Mouse (Mus musculus) erythroblast, embryonic 14.5 days (primary cell): Measurements from ENCODE around the gene Hectd4. TPM values are rescaled to one million over a fixed set of nuclear protein-coding genes. Genes with fewer than 3 reads are reported as not detected.

Source experiments
- H3K27me3 ChIP-seq: 2 replicates; pipeline ENCODE4 v1.6.1; 2012; ENCODE audit warnings: inconsistent platforms; ENCODE audit not compliant: control insufficient read depth
- H3K36me3 ChIP-seq: 2 replicates; pipeline ENCODE4 v1.6.1; 2012; ENCODE audit warnings: mild to moderate bottlenecking, inconsistent platforms; ENCODE audit not compliant: control insufficient read depth
- H3K4me1 ChIP-seq: 2 replicates; pipeline ENCODE4 v1.6.1; 2012; ENCODE audit warnings: inconsistent platforms; ENCODE audit not compliant: control insufficient read depth
- H3K4me3 ChIP-seq: replicated peaks from 2 replicates; pipeline ENCODE3; 2012; ENCODE audit warnings: moderate library complexity, mild to moderate bottlenecking, inconsistent platforms
- H3K9me3 ChIP-seq: 2 replicates; pipeline ENCODE4 v1.6.1; 2012; ENCODE audit warnings: low read length, inconsistent platforms, mixed read lengths; ENCODE audit not compliant: control insufficient read depth
- GATA1 ChIP-seq: IDR thresholded peaks from 2 replicates; pipeline ENCODE4 v1.6.1; 2012; ENCODE audit warnings: low read length, inconsistent platforms, mixed read lengths
- TAL1 ChIP-seq: IDR thresholded peaks from 3 replicates; pipeline ENCODE4 v1.6.1; 2012; ENCODE audit warnings: low read length, inconsistent platforms, mixed read lengths
- polyA plus RNA-seq: library from polyadenylated mRNA; stranded (reverse); fragments of >175 nt; gene quantifications from 2 replicates; pipeline ENCODE4 v1.2.3, GENCODE M21; 2012

The Hectd4 gene
- polyA plus RNA-seq, 1 experiment = 10.6 TPM

DNA sequence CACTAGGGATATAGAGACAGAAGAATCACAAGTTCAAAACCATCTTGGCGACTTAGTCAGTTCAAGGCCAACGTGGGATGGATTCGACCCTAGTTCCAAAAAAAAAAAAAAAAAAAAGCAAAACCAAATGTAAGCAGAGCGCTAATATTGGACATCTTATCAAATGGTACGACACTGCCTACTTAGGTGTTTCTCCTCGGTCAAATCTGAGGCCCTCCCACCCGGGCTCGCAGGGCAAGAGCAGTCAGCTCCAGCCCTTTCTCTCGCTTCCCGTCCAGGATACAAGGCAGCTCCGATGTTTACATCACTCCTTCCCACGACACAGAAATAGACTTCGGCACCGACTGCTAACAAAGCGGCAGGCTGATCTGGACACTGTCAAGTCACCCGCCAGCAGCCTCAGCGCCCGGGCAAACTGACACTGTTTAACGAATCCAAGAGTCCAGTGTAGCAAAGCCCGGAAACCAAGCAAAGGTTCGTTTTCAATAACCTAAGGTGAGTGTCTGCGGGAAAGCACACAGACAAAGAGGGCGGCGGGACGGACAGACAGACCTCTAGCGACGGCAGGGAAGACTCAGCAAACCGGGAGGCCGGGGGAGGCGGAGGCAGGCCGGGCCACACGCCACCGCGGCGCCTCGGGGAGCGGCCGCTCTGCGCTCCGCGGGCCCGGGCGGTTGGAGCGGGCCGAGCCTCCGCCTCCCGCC lies 164.9 kb downstream of the Hectd4 start:
- H3K4me3 ChIP-seq = peak overlapping the region; percentile 74

DNA sequence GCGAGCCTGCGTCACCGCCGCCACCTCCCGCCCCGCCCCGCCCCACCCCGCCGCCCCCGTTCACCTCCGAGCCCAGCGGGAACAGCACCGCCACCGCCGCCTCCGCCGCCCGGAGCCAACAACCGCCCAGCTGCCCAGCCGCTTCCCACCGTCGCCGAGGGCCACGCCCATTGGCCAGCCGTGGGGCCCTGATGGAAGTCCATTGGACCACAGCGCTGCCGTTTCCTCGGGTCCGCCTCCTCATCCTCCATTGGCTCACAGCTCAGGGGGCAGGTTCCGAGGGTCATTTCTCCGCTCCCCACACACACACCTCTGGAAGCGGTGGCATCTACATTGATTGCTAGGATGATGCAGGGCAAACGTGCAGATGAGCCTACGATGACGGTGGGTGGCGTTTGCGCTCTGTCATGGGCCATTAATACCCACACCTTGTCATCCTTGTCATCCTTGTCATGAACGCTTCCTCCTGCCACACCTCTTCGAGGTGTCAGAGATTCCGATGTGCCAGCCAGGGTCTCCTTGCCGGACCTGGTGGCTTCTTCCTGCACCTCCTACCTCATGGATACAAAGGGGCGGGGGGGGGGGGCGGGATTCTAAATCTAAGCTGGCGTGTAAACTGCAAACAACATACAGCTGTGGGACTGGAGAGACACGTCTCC lies 165.6 kb downstream of the Hectd4 start, which contains the start of gene Trafd1:
Gene Trafd1 (minus strand): TSS at position 172 of the 659 bp plus-strand sequence.
- Histone ChIP-seq H3K36me3 (peaks cover 24% of the 10 kb centered on the region), H3K9me3 (peaks cover 8% of the 10 kb centered on the region), H3K4me1 (peaks cover 45% of the 10 kb centered on the region), H3K27me3 (peaks cover 3% of the 10 kb centered on the region), H3K4me3 (peak within 1 kb of the TSS; percentile 74)
- TF ChIP-seq TAL1 = no peak
- no peak for TF ChIP-seq GATA1

More for the DNA sequence above, 164.9 kb downstream of the Hectd4 start:
- Histone ChIP-seq H3K9me3 (peaks cover 9% of the 10 kb centered on the region), H3K27me3 (peaks cover 3% of the 10 kb centered on the region), H3K4me1 (peaks cover 44% of the 10 kb centered on the region), H3K36me3 (peaks cover 29% of the 10 kb centered on the region)
- no peak for TF ChIP-seq GATA1
- no peak for TF ChIP-seq TAL1

DNA sequence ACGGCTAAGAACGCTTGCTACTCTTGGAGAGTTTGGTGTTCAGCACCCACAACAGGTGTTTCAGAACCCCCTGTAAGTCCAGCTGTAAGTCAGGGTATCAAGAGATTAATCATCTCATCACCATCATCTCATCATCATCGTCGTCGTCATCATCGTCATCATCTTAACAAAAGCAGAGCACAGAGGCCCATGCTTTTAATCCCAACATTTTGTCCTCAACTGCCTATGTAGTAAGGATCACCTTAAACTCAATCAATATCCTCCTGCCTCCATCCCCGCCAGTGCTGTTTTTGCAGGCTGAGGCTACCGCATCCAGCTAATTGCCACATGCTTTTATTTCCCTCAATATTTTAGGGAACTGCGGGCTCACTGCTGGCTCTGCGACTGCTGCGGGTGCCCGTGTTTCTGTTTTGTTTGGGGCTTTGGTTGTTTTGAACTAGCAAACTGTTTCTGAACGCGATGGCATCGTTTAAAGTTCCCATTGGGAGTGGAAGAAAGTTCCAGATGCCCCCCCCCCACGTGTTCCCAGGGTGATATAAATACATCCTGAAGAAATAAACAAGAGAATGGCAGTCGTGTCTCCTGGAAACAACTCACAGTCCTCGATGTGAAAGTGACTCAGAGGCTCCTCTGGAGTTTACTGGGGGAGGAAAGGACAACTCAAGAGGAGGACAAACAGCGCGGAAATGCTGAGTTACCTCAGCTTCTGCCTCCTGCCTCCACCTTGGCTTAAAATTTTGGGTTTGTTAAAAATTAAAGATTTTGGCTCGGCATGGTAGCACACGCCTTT lies 166.3 kb downstream of the Hectd4 start:
- peaks cover 45% of the 10 kb centered on the region for H3K4me1 ChIP-seq

DNA sequence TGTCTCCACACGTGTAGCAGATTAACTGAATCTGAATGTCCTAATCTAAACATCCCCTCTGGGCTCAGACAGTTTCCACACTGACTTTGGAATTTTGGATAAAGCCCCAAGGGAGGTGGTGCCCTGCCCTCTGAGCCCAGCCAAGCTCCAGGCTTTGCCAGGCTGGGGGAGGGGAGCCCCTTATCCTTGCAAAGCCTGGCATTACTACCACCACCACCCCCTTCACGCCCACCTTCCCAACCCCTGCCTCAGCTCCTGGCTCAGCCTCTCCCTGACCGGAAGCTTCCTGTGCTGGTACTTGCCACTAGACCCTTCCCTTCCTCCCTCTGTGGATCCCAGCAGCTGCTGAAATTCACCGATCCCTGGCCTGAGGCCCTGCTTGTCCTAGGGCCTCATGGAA lies 167.1 kb downstream of the Hectd4 start:
- Histone ChIP-seq H3K4me1 (peaks cover 45% of the 10 kb centered on the region), H3K36me3 (peaks cover 11% of the 10 kb centered on the region), H3K27me3 (peaks cover 3% of the 10 kb centered on the region), H3K9me3 (no peaks in the 10 kb centered on the region), H3K4me3 (no peak overlapping the region)
- TF ChIP-seq GATA1 (no peak), TAL1 (no peak)

More for the DNA sequence above, 166.3 kb downstream of the Hectd4 start:
- Histone ChIP-seq H3K27me3 (peaks cover 3% of the 10 kb centered on the region), H3K9me3 (peaks cover 1% of the 10 kb centered on the region), H3K4me3 (peak overlapping the region; percentile 74), H3K36me3 (peaks cover 17% of the 10 kb centered on the region)
- TF ChIP-seq GATA1 = no peak
- TF ChIP-seq TAL1 = no peak

DNA sequence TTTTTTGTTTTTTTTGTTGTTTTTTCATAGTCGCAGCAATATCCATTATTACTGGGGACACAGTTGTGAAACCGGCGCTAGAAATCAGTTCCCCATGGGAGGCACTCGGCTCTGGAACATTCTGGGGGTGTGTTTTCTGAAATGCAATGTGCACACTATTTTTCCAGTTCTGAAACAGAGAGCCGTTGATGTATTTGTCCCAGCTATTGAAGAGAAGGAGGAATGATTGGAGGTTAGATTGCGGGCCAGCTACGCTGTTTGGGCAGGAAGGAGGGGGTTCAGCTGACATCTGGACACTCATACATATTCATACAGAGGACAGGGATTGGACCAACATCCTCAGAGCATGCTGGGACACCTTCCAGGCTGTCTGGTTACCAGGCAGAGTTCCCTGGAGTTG lies 169.1 kb downstream of the Hectd4 start:
- Histone ChIP-seq H3K36me3 (no peaks in the 10 kb centered on the region), H3K27me3 (peaks cover 3% of the 10 kb centered on the region), H3K9me3 (no peaks in the 10 kb centered on the region), H3K4me1 (peaks cover 35% of the 10 kb centered on the region), H3K4me3 (no peak overlapping the region)
- no peak for TF ChIP-seq GATA1
- no peak for TF ChIP-seq TAL1

DNA sequence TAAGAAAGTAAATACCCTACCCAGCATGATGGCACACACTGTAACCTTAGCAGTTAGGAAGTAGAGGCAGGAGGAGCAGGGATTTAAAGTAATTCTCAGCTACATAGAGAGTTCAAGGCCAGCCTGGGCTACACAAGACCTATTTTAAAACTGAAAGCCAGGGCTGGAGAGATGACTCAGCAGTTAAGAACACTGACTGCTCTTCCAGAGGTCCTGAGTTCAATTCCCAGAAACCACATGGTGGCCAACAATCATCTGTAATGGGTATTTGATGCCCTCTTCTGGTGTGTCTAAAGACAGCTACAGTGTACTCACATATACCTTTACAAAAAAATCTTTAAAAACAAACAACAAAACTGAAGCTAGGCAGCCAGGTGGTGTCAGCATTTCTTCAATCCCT lies 169.7 kb downstream of the Hectd4 start:
- Histone ChIP-seq H3K9me3 (no peaks in the 10 kb centered on the region), H3K36me3 (no peaks in the 10 kb centered on the region), H3K4me3 (no peak overlapping the region), H3K4me1 (peaks cover 30% of the 10 kb centered on the region), H3K27me3 (peaks cover 3% of the 10 kb centered on the region)
- no peak for TF ChIP-seq GATA1
- no peak for TF ChIP-seq TAL1

DNA sequence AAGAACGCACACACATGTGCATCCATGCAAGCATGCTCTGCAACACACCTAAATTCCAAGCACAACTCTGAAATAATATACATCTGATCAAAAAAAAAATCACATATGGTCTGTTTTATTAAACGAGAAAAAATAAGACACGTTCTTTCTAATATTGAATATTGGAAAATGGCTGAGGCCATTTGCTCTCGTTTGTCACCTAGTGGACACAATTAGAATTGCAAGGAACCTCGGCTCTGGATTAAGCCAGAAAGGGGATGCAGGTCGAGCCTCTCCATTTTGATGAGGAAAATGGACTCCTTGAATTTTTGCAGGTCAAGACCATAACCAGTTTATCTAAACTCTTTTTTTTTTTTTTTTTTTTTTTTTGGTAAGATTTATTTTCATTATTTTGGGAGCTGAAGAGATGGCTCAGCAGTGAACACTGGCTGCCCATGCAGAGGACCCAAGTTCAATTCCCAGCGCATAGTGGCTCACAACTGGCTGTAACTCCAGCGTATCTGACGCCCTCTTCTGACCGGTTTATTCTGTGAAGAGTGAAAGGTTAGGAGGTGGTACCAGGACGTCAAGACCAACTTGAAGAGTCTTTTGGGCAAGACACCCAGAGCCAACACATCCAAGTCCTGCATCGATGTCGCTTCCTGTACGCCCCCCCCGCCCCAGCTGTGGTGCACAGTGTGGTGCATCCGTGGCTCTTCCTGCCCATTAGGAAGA lies 172.8 kb downstream of the Hectd4 start:
- no peaks in the 10 kb centered on the region for H3K9me3 ChIP-seq
- no peak overlapping the region for H3K4me3 ChIP-seq
- no peaks in the 10 kb centered on the region for H3K36me3 ChIP-seq
- H3K4me1 ChIP-seq = peaks cover 24% of the 10 kb centered on the region
- TF ChIP-seq GATA1 (no peak), TAL1 (no peak; the same call in 2 of the 3 replicates)
- H3K27me3 ChIP-seq = no peaks in the 10 kb centered on the region

DNA sequence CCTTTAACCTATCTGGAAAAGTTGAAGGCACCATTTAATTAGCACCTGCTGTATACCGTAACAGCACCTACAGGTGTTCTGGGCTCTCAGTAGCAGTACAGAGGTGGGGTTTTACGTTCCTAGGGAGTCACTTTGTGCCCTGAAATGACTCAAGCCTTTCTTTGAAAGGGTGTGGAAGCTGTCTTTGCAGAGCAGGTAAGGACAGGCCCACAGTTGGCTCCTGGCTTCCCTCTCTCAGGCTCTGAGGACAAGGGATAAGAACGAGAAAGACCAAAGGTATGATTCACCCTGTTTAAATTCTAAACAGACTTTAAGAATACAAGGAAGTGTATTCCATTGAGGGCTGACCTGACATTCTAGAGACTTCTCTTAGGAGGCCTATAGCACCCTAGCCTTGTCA lies 173.4 kb downstream of the Hectd4 start:
- Histone ChIP-seq H3K4me3 (no peak overlapping the region), H3K27me3 (no peaks in the 10 kb centered on the region), H3K36me3 (no peaks in the 10 kb centered on the region), H3K4me1 (peaks cover 26% of the 10 kb centered on the region), H3K9me3 (no peaks in the 10 kb centered on the region)
- no peak for TF ChIP-seq TAL1
- no peak for TF ChIP-seq GATA1

DNA sequence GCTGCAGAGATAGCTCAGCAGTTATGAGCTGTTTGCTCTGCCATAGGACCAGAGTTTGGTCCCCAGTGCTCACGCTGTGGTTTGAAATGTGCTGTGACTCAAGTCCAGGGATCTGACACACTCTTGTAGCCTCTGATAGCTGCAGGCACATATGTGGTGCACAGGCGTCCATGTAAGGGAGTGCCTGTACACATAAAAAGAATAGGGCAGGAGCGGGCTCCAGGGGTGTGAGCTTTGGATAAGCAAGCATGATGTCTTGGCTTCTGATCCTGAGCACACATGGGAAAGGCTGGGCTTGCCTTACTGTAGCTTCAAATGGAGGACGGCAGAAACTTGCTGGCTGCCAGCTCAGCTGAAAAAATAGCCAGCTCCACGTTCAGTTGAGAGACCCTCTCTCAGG lies 175.6 kb downstream of the Hectd4 start:
- H3K9me3 ChIP-seq = no peaks in the 10 kb centered on the region
- no peak overlapping the region for H3K4me3 ChIP-seq
- H3K36me3 ChIP-seq = peaks cover 8% of the 10 kb centered on the region
- peaks cover 41% of the 10 kb centered on the region for H3K4me1 ChIP-seq
- TF ChIP-seq GATA1 = no peak
- no peak for TF ChIP-seq TAL1
- H3K27me3 ChIP-seq = no peaks in the 10 kb centered on the region
